Mouse (Mus musculus) skeletal muscle tissue, adult 2 months (tissue): ENCODE results near the gene Clec1a.
A peak's percentile ranks its signal among the peaks of the same experiment; 100 is the strongest.
"Not testable (repeated sequence)": the region's sequence is repeated elsewhere in the genome, so short reads cannot be mapped to it uniquely, and the experiment has no call there.

Experiments
- DNase-seq: peaks from one replicate; pipeline ENCODE4 v3.0.0-alpha.2; 2012; ENCODE audit warnings: low read depth, low spot score

The Clec1a gene

DNA sequence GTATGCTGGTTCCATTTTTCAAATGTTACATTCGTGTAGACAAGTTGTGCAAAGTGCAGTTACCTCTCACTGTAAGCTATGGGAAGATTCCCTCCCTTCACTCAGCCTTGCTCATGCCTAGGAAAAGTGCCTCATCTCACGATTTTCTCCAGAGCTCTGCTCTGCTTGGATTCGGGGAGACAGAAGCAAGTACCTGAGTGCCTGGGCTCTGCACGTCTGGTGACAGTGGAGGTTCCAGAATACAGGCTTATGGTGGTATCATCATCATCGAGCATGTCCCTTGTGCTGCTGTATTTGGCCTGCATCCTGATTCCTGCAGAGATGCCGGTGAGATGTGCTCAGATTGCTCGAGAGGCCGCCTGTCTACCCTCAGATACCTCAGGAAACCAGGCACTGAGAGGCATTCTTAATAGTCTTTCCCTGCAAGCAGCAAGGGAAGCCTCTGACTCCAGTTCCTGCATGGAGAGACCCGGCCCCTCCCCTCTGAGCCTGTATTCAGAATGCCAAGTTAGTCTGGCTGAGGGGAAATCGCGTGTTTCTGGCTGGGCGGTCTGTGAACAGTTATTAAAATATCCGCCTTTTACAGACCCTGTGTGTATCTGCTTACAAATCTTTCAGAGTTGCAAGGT lies at the start of gene Clec1a:
TSS of gene Clec1a (minus strand) at position 590 of the 629 bp plus-strand sequence.
- no peak for DNase-seq

DNA sequence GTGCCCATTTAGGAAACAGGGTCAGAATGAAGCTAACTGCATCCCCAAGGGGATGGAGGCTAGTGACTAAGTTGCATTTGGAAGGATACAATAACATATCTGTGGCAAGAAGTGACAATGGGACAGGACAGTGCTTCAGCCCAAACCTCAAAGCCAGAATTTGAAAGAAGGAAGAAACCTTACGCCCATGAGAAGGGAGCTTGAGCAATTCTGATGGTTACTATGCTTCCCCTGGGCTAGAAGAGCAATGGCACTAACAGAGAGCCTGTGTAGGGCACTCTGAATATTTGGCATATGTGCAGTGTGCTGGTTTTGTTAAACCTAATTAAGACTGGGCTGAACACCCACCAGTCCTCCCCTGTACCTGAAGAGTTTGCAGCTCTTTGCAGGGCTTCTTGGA lies 47.7 kb upstream of the Clec1a start:
- not testable (repeated sequence) for DNase-seq

DNA sequence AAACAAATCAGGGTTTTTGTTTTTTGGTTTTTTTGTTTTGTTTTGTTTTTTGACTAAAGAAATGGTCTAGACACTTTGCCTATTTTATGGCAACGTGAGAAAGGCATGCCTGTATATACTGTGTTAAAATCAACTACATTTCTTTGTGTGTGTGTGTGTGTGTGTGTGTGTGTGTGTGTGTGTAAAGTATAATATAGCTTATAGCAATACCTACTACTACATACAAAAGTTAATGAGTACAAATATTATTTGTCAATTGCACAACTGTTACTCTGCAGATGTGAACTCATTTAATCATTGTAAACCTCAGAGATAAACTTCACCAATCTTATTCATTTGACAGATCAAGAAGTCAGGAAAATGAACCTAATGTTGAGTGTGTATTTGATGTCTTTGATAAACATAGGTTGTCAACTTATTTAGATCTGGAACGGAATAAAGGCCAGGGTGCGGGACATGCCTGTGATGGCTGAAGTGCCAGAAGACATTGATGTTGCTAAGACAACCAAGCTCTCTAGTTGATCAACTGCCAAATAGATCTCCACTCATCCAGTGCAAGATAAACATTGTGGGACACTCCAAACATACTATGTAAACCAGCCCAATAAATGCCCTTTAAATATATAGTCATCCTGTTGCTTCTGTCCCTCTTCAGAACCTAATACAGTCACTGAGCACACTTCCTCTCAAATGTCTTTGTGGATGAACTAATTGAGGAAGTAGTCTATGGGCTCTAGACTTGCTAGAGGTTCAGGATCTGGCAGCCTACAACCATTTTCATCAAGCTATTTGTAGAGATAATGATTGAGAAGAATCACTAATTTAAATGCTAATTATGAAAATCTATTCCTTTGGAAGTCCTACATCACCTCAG lies 45.8 kb upstream of the Clec1a start:
- no peak for DNase-seq

DNA sequence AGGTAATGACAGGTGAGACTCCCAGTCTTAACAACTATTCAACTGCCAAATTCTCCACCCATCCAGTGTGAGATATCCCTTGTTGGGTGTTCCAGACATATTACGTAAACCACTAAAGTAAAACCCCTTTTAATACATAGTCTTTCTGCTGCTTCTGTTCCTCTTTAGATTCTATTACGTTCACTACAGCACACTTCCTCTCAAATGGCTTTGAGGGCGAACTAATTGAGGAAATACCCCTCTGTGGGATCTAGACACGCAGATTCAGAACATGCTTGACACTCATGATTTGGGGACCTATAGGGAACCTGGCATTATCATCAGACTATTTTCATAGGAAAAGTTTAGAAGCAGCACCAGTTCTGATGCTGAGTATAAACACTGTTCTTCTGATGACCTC lies 43.1 kb upstream of the Clec1a start:
- no peak for DNase-seq

DNA sequence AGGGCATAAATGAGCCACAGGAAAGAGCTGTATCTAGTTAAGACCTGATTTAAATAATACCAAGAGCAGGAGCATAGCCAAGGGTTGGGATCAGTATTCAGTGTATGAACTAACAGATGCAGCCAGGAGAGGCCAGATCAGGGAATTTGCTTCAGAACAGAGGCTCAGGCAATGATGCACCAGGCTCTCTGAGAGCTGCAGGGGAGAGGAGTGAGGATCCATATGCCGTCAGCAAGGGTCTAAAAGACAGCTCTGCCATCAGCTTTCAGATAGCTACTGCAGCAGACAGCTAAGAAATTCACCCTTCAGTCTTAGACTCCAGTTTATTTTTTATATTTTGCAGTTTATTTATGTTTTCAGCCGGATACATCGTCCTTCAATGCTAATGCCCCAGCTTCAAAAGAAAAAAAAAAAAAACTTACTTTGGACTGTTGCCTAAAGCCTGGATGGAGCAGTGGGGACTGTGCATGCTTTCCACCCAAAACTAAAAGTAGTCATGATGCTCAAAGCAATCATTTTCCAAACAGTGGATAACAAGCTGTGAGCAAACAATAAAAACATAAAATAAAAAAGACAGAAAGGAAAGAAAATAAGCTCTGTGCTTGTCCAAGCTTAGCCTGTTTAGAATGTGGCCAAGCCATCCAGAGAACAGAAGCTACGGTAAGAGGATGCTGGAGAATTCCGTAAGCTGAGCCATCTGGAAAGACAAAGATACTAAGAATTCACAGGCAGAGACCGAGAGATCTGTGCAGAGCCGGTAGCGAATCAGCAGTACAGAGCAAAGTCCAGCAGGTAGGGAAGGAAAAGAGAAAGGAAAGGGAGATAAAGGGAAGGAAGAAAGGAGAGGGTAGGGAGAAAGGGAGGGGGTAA lies 28.5 kb upstream of the Clec1a start:
- no peak for DNase-seq

DNA sequence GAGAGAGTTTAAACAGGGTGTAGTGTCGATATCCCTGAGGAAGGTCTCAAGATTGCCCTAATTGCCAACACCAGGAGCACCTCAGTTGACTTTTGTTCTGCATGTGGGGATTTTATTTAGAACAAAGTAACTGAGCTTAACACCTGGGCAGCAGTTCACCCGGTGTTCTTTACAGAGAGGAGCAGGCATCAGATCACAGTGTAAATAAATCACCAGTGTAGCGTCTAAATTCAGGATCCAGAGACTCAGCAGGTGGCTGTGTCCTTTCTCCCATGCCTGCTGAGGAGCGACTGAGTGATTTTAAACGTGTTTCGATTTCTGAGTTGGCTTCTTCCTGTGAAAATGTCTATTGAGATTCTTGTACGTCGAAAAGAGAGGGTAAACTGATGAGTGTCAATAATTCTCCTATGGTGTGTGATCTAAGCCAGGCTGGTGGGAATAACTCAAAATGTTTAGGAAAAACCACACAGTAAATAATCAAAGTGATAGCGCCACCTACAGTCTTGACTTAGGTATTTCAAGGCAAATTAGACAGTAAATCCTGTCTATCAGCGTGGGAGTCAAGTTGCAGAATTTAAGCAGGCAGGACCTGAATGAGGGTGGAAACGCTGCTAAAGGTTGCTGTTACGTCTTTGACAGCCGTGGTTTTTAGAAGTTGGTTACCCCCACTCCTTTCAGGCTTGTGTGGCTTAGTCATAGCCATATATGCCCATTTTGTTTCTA lies 24.8 kb upstream of the Clec1a start:
- peak; percentile 12 for DNase-seq

DNA sequence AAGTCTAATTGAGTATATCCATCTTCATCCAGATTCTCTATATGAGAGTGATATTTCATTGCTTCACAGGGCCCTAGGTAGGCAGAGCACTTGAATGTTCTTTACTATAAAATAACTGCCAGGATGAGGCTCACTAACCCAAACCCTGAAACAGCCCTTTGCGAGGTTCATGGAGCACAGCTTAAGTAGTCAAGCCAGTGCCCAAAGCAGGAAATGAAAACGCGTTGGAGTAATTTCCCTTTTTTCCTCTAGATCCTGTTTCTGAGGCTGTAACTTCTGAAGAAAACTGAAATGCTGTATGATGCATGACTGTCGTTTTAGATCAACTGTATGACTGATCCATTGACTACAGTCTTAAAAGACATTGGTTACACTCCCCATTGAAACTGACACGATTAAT lies 20.8 kb upstream of the Clec1a start:
- no peak for DNase-seq

DNA sequence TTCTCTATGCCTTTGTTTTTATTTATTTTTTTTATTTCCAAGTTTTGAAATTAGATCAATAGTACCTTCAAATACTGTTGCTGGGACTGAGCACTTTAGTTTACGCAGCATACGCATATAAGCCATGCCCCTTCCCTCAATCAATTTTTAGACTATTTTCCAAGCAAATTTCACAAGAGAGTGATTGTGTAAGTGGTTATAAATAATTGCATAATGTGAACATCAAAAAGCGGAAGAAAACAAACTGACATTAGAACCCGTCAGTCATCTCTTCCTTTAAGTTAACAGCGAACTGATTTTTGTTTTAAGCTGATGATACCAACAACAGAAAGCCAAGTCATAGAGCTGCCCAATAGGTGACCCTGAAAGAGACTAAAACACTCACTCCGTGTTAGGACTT lies 19.6 kb upstream of the Clec1a start:
- no peak for DNase-seq

DNA sequence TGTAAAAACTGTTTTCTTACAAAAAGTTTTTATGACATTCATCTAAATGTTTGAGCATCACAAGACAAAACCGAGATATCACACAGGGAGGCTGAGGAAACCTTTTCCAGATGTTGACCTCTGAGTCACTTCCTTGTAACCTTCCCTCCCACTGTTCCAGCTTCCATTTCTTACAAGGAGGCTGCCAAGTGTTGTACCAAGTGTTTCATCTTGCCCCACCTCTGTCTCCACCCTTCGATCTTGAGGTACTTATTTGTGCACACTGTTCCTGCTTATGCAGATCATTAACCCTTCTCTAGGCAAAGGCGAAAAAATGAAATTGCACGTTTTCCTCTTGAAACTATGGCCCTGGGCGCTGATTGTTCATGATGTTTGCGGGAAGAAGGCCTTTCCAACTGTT lies 2.1 kb downstream of the Clec1a start:
- peak; percentile 46 for DNase-seq

DNA sequence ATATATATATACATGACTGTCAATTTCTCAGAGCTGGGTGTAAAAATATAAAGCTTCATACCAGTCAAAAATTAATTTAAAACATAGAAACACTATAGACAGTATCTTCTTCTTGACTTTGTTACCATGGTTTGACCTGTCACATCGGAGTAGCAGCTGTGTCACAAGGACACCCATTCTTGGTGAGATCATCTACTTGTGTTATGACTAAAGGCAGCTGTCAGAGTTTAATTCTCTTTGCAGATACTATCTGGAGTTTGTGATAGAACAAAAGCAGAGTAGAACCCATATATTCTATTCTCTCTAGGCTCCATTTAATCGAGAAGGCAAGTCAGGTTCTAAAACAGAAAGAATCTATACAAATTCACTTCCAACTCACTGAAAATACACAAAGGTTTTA lies 13.8 kb downstream of the Clec1a start:
- no peak for DNase-seq

DNA sequence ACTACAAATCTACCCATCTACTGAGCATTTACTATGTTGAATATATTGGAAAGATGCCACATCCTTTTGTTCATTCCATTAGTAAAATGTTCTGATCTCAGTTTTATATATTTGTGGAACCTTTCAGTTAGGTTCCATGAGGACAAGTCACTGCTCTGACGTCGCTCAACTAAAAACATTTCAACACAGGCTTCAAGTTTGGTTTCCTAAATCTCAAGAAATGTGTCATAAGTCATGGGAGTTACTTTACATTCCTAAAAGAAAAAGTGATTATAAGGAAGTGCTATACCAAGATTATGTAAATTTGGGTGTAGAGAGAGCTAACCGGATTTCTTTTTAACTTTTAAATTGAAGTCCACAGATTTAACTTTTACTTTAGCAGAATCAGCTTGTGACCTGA lies 15.8 kb downstream of the Clec1a start:
- no peak for DNase-seq

DNA sequence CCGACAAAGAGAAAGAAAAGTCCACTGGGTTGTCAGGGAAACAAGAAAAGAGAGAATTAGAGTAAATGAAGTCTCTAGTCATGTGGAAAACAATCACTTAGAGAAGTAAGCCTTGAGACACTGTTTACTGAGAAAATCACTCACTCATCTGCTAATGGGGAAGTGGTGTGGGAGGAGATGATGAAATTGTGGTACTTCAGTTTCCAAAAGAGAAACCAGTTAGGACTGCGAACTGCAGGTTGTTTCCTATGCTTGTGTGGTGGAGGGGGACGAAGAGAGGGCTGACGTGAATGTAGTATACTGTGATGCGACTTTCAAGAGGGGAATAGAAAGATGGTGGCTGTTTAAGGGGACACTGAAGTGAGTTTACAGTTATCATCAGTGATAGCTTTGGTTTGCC lies 17.6 kb downstream of the Clec1a start:
- DNase-seq = no peak

DNA sequence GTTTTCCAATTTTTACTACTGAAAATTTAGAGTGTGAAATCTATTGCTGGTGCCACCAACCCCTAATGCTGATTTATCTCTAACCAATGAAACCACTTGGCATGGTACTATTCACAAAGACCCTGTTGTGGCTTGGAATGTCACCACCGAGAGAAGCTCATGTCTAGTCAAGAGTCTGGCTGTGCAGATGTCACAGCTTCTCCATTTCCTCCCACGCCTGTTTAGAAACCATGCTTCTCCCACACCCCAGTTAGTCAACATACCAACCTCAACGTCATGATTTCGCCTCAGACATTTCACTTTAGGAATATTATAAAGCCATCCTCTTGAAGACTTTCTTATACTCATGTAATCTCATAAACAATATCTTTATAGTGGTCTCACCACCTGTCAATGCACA lies 24.5 kb downstream of the Clec1a start:
- DNase-seq = no peak

DNA sequence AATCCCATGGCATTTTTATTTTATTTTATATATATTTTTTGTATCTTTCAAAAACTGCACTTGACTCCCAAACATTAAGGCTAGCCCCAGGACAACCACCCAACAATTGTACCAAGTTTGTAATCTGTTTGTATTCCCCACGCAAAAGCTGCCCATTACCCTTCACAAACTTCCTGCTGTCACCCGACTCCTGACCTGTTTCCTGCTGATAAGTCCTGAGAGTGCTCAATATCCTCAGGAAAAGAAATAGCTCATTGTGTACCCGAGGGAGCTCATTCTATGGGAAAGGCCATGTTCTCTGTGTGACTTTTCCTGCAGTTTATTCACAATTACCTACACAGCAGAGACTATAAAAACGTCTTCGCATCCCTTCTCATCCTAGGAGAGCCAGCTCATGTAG lies 26.0 kb downstream of the Clec1a start:
- no peak for DNase-seq

DNA sequence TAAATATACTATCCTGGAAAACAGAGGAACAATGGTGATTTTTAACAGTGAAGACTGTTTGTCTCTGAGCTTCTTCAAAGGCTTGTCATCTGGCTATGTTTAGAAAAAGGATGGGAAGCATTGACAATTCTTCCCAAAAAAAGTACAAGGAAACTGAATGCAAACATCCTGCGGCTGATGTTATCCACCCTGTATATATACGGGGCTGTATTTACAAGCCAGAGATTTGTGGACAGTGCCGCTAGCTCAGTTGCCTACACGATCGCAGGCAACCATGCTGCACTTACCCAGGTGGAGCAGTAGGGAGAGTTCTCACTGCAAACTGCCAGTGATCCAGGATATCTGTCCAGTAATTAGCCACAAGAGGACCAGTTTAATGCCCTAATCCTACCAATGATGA lies 26.6 kb downstream of the Clec1a start:
- no peak for DNase-seq

DNA sequence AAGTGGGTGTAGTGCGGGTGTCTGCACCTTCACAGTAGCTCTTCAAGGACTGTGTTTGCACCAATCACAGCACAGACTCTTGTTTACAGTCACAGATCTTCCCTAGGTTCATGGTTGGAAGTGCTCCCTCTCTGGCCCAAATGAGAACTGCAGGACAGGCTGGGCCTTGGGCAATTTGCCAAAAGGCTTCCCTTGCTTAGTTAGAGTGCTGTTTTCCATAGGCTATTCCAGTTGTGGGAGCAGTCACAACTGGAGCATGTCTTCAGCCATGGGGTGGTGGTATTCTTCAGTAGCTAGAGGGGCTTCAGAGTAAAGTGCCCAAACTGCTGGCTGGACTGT lies 28.1 kb downstream of the Clec1a start:
- DNase-seq = peak; percentile 68

DNA sequence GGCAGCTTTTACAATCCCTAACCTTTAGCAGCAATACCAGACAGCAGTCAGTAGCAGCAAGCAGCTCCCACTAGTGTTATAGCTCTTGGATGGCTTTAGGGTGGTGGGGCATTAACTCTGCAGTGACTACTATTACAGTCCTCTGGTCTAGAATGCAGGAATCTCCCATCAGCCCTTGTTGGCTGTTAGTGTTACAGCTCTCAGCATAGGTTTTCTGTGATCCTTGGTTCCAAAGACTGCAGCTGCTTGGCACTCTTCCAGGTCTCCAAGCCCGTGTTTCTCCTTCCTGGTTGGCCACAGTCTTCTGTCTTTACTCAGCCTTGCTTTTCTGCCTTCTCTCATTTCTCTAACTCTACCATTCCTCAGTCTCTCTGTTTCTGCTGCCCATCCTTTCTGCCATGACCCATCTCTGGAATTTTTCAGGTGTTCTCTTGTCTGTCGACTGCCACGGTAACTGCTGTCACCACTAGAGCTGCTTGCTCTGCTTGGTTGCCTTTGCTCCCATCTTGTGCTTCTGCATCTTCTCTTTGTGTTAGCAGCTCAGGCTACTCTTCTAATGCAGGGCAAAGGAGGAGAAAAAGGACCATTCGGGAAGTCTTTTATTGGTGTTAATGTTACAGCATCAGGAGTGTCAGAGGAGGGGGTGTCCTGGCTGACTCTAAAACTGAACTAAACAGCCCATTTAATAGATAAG lies 28.6 kb downstream of the Clec1a start:
- DNase-seq = peak; percentile 64

DNA sequence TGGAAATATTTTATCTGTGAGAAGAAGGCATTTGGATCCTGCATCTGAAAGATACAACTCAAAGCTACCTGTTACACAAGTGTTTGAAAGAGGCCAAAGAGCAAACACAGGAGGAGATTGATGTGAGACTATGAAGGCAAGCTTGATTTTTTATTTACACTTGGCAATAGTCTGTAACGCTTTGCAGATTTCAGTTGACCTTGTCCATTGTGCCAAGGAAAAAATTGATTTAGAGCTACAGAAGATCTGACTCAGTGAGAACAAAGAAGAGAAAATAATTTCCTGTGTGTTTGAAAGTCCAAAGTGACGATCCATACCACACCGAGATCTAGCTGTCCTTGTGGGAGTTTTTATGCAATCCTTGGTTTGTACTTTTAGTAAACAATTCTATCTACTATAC lies 29.5 kb downstream of the Clec1a start:
- DNase-seq = no peak

DNA sequence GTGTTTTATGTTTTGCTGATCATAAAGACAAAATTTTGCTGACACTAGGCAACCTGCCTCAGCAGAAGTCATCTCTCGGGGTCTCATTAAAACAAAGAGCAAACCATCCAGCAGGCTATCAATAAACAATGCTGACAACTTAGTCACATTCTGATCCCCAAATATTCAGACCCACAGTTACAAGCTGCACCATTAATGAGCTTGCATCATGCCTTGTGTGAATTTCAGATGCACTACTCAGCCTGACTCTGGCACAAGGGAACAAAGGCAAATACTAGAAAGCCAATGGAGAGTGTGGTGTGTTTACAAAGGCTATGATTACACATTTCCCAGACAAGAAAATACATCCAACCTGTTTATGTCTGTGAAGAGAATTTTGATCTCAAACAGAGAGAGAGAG lies 37.6 kb downstream of the Clec1a start:
- DNase-seq = no peak

DNA sequence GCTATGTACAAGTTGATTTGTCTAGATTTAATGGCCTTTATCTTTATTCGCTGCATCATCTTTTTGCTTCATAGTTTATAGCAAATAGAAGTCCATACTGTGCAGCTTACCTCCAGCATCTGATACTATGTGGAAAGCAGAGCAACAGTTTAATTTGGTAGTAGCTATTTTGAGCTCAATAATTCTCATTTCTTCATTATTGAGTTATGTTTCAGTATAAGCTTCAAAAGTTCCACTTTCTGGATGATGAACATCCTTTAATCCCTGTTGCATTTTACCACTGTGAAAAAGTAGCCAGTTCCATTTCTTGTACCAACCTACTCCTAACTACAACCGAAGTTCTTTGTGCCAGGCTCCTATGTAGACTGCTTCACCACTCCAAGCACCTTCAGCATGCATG lies 43.2 kb downstream of the Clec1a start, which contains the start of gene Clec9a:
TSS of gene Clec9a (plus strand) at position 301 of the 400 bp plus-strand sequence.
- DNase-seq = no peak

DNA sequence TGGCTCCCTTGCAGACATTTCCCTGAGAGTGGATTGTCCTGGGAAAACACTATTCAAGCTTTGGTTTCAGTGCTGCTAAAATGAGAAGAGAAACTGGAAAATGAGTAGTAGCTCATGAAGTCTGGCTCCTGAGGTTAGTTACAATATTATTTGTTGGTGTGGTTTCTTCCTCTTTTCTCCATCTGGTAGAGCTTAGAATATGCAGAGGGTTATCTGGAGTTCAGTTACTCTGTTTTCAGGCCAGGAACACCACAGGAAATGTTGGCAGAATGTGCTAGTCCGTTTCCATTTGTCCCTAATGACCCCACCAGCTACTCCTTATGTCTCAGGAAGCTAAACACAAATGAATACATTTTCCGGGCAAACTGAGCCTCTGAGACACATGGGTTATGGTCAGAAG lies 44.5 kb downstream of the Clec1a start:
- peak; percentile 54 for DNase-seq
